Mouse (Mus musculus) hindbrain, embryonic 12.5 days (tissue): ENCODE results near the gene Gli2. TPM values are rescaled to one million over a fixed set of nuclear protein-coding genes. Genes with fewer than 3 reads are reported as not detected.

Experiments used
- ATAC-seq: fragments of 200-750 bp; cut with Nextera tagmentation; 2 replicates; pipeline ENCODE4 v1.8.0; 2017; ENCODE audit warnings: moderate TSS enrichment; ENCODE audit not compliant: low FRiP score
- H3K27ac ChIP-seq: fragments of 300-500 bp; sonication (generic); 2 replicates; pipeline ENCODE4 v1.5.1; 2016; ENCODE audit warnings: mild to moderate bottlenecking
- H3K27me3 ChIP-seq: fragments of 300-500 bp; sonication (generic); 2 replicates; pipeline ENCODE4 v1.6.1; 2016; ENCODE audit warnings: mild to moderate bottlenecking
- H3K36me3 ChIP-seq: fragments of 300-500 bp; sonication (generic); 2 replicates; pipeline ENCODE4 v1.6.1; 2016; ENCODE audit warnings: mild to moderate bottlenecking
- H3K4me1 ChIP-seq: fragments of 300-500 bp; sonication (generic); 2 replicates; pipeline ENCODE4 v1.6.1; 2016
- H3K4me2 ChIP-seq: fragments of 300-500 bp; sonication (generic); replicated peaks from 2 replicates; pipeline ENCODE4 v1.6.1; 2016; ENCODE audit warnings: mild to moderate bottlenecking
- H3K4me3 ChIP-seq: fragments of 300-500 bp; sonication (generic); 2 replicates; pipeline ENCODE4 v1.5.1; 2016; ENCODE audit warnings: mild to moderate bottlenecking
- H3K9ac ChIP-seq: fragments of 300-500 bp; sonication (generic); 2 replicates; pipeline ENCODE4 v1.6.1; 2016; ENCODE audit warnings: mild to moderate bottlenecking, moderate library complexity
- H3K9me3 ChIP-seq: fragments of 300-500 bp; sonication (generic); replicated peaks from 2 replicates; pipeline ENCODE4 v1.6.1; 2016; ENCODE audit warnings: mild to moderate bottlenecking
- WGBS: fragments of 180-500 bp; shearing (Covaris S2); methylation state at CpG from one replicate; pipeline ENCODE4 v1.1.7; 2016; 5-methylcytosine and 5-hydroxymethylcytosine counted together
- polyA plus RNA-seq: library from polyadenylated mRNA; unstranded; fragments of >200 nt; fragmentation: Nextera tagmentation; extraction: Ambion mirVana; gene quantifications from 2 replicates; pipeline ENCODE4 v1.2.1, GENCODE M21; 2016

The Gli2 gene
- polyA plus RNA-seq, 1 experiment from 2014 or later = 8.1 TPM

- WGBS = 87% methylated on average over 3 of the region's 3 CpGs
- no peaks in the 10 kb centered on the region for H3K9me3 ChIP-seq
- H3K36me3 ChIP-seq = peaks cover 6% of the 10 kb centered on the region; the same call in 1 of the 2 replicates
- no peaks in the 10 kb centered on the region for H3K27me3 ChIP-seq
- H3K4me2 ChIP-seq = no peak overlapping the region
- no peak overlapping the region for H3K27ac ChIP-seq
- no peak overlapping the region for H3K4me3 ChIP-seq
- no peak overlapping the region for H3K9ac ChIP-seq
- peaks cover 23% of the 10 kb centered on the region for H3K4me1 ChIP-seq
- no peak for ATAC-seq
These were observed 100.4 kb downstream of the Gli2 start for GRCm38 (mm10) chr1:118953031-118953430.

DNA sequence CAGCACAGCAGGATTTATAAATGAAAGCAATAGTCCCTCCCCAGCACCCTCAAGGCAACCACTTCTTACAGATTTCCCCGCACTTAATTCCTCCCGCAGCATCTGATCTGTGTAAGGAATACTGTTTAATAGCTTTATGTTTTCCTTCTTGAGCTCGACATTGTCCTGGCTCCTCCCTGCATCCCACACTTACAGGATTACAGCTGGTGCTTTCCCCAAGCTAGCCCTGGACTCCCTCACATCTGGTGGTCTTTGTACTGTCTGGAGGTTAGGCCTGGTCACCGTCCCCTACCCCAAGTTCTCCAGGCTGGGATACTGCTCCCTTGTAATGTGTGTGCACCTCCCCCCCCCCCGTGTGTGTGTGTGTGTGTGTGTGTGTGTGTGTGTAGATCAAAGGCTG lies 101.1 kb downstream of the Gli2 start:
- Histone ChIP-seq H3K4me3 (no peak overlapping the region), H3K36me3 (peaks cover 6% of the 10 kb centered on the region; the same call in 1 of the 2 replicates), H3K9me3 (no peaks in the 10 kb centered on the region), H3K4me2 (no peak overlapping the region), H3K27ac (no peak overlapping the region), H3K27me3 (no peaks in the 10 kb centered on the region), H3K4me1 (peaks cover 23% of the 10 kb centered on the region), H3K9ac (no peak overlapping the region)
- no peak for ATAC-seq
- 82% methylated on average over 4 of the region's 5 CpGs for whole genome bisulfite sequencing

GRCm38 (mm10) chr1:118948407-118948806 lies 105.0 kb downstream of the Gli2 start:
- H3K27ac ChIP-seq = no peak overlapping the region
- H3K4me2 ChIP-seq = no peak overlapping the region
- ATAC-seq = no peak
- no peak overlapping the region for H3K4me3 ChIP-seq
- no peak overlapping the region for H3K9ac ChIP-seq
- no peaks in the 10 kb centered on the region for H3K9me3 ChIP-seq
- 84% methylated on average over 2 of the region's 2 CpGs for WGBS
- no peaks in the 10 kb centered on the region for H3K4me1 ChIP-seq
- H3K36me3 ChIP-seq = peaks cover 6% of the 10 kb centered on the region; the same call in 1 of the 2 replicates
- H3K27me3 ChIP-seq = no peaks in the 10 kb centered on the region

- no peak overlapping the region for H3K4me3 ChIP-seq
- peaks cover 3% of the 10 kb centered on the region; the same call in 1 of the 2 replicates for H3K4me1 ChIP-seq
- no peak for ATAC-seq
- WGBS = 82% methylated on average over 4 of the region's 4 CpGs
- H3K9ac ChIP-seq = no peak overlapping the region
- no peak overlapping the region for H3K4me2 ChIP-seq
- peaks cover 6% of the 10 kb centered on the region; the same call in 1 of the 2 replicates for H3K36me3 ChIP-seq
- no peaks in the 10 kb centered on the region for H3K27me3 ChIP-seq
- H3K9me3 ChIP-seq = no peaks in the 10 kb centered on the region
- H3K27ac ChIP-seq = no peak overlapping the region
These were observed 106.2 kb downstream of the Gli2 start for GRCm38 (mm10) chr1:118947221-118947620.

DNA sequence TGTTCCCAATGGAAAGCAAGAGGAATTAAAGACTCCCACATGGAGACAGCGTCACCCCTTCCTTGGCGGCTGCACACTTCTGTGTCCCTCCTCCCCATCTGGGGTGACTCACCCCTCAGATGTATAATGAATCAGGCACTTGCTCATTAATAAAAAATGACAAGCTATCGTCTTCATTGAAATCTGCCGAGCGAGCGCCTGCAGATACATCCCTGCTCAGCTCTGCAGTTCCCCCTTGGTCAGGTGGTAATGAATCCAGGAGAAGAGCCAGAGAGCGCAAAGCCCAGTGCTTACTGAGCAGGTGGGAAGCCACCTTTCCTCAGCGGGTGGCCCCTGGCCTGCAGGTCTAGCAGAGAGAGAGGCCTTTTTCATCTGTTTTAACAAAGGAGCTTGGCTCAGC lies 112.1 kb downstream of the Gli2 start:
- no peak for ATAC-seq
- Histone ChIP-seq H3K27ac (no peak overlapping the region), H3K4me1 (peaks cover 27% of the 10 kb centered on the region), H3K4me3 (no peak overlapping the region), H3K4me2 (no peak overlapping the region), H3K9ac (no peak overlapping the region), H3K9me3 (no peaks in the 10 kb centered on the region), H3K27me3 (no peaks in the 10 kb centered on the region), H3K36me3 (no peaks in the 10 kb centered on the region)
- 46% methylated on average over 8 of the region's 8 CpGs for WGBS

- H3K27me3 ChIP-seq = no peaks in the 10 kb centered on the region
- no peak overlapping the region for H3K4me3 ChIP-seq
- H3K27ac ChIP-seq = no peak overlapping the region
- H3K36me3 ChIP-seq = no peaks in the 10 kb centered on the region
- no peak for ATAC-seq
- peaks cover 36% of the 10 kb centered on the region for H3K4me1 ChIP-seq
- WGBS = 39% methylated on average over 5 of the region's 5 CpGs
- no peaks in the 10 kb centered on the region for H3K9me3 ChIP-seq
- no peak overlapping the region for H3K4me2 ChIP-seq
- H3K9ac ChIP-seq = no peak overlapping the region
These were observed 113.1 kb downstream of the Gli2 start for GRCm38 (mm10) chr1:118940269-118940840.

DNA sequence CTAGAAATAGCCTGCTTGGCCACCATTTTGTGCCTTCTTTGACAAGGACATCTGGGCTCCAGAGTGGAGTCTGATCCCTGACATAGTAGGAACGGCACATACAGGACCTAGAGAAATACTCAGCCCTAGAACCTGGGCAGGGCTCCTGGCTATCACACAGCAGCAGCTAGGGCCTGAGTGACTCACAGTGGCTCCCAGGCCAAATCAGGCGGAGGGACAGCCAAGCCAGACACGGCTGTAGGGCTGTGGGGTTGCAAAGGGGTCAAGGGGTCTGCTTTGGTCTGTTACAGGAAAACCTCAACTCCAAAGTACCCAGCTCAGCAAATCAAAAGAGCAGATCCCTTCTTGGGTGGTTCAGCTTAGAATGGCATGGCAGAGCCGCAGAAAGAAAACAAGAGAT lies 115.2 kb downstream of the Gli2 start:
- Histone ChIP-seq H3K4me2 (no peak overlapping the region), H3K9me3 (no peaks in the 10 kb centered on the region), H3K4me1 (peaks cover 36% of the 10 kb centered on the region), H3K27me3 (no peaks in the 10 kb centered on the region), H3K36me3 (no peaks in the 10 kb centered on the region), H3K27ac (no peak overlapping the region), H3K4me3 (no peak overlapping the region), H3K9ac (no peak overlapping the region)
- ATAC-seq = no peak
- WGBS = 55% methylated on average over 4 of the region's 4 CpGs

- H3K9ac ChIP-seq = no peak overlapping the region
- ATAC-seq = peak; percentile 63
- H3K27me3 ChIP-seq = no peaks in the 10 kb centered on the region
- no peak overlapping the region for H3K4me2 ChIP-seq
- no peak overlapping the region for H3K4me3 ChIP-seq
- WGBS = 28% methylated on average over 4 of the region's 4 CpGs
- peaks cover 26% of the 10 kb centered on the region for H3K4me1 ChIP-seq
- H3K27ac ChIP-seq = peak overlapping the region; percentile 37; the same call in 1 of the 2 replicates
- no peaks in the 10 kb centered on the region for H3K9me3 ChIP-seq
- no peaks in the 10 kb centered on the region for H3K36me3 ChIP-seq
These were observed 117.3 kb downstream of the Gli2 start for GRCm38 (mm10) chr1:118936108-118936507.

GRCm38 (mm10) chr1:118935518-118935917 lies 117.9 kb downstream of the Gli2 start:
- Histone ChIP-seq H3K9me3 (no peaks in the 10 kb centered on the region), H3K27me3 (no peaks in the 10 kb centered on the region), H3K4me3 (no peak overlapping the region), H3K27ac (no peak overlapping the region), H3K9ac (no peak overlapping the region), H3K4me2 (no peak overlapping the region), H3K4me1 (peaks cover 20% of the 10 kb centered on the region), H3K36me3 (no peaks in the 10 kb centered on the region)
- no peak for ATAC-seq
- 56% methylated on average over 6 of the region's 6 CpGs for WGBS

DNA sequence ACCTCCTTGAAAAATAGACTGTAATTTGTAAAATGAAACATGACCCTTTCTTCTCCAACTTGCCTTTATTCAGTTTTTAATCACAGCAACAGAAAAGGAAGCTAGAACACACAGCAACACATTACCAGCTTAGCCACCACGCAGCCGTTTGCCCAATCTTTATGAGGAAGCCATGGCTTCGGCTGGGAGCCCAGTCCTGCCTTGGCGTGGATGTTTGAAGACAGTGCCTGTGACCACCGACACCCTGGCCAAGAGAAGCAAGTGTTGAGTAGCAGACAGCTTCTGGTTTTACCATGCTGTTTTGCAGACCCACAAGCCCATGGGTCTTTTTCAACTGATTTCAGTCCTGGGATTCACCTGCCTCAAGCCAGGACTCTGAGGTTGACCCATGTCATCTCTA lies 121.3 kb downstream of the Gli2 start:
- Histone ChIP-seq H3K9me3 (no peaks in the 10 kb centered on the region), H3K9ac (no peak overlapping the region), H3K27me3 (no peaks in the 10 kb centered on the region), H3K4me2 (no peak overlapping the region), H3K27ac (no peak overlapping the region), H3K4me3 (no peak overlapping the region), H3K4me1 (peaks cover 13% of the 10 kb centered on the region), H3K36me3 (no peaks in the 10 kb centered on the region)
- no peak for ATAC-seq
- WGBS = 93% methylated on average over 5 of the region's 5 CpGs

DNA sequence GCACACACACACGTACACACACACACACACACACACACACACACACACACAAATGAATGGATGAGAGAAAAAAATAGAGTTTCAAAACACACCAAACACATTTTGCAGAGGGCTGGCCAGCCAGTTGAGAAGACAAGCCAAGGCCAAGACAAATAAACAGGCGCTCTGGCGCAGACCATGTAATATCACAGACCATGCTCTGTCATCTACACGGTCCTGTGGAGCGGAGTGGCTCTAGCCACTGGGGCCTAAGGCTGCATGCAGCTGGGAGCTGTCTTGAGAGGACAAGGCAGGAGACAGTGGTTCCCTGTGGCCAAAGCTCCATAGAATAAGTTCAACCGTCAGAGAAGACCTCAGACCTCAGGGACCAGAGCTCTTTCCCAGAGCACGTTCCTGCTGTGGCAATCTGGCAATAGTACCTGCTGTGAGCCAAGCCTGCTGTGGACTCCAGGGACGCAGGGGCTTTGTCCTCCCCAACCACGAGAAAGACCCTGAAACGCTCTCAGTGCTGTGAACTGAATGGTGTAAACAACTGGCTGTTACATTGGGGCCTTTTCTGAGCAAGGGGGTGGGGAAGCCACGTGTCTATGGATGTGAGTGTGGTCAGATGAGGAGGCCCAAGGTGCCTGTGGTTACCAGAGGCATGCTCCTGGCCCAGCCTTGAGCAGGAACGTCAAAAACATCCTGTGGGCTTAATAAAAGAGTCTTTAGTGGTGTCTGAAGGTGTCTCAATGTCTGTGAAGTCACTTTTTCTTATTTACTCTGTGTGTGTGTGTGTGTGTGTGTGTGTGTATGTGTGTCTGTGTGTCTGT lies 125.7 kb downstream of the Gli2 start:
- no peak for ATAC-seq
- no peak overlapping the region for H3K27ac ChIP-seq
- no peak overlapping the region for H3K4me3 ChIP-seq
- H3K27me3 ChIP-seq = no peaks in the 10 kb centered on the region
- H3K9me3 ChIP-seq = no peaks in the 10 kb centered on the region
- H3K36me3 ChIP-seq = no peaks in the 10 kb centered on the region
- no peak overlapping the region for H3K4me2 ChIP-seq
- H3K4me1 ChIP-seq = 0 out of 2 replicates have a peak, but pooled peaks cover 2% of the 10 kb centered on the region
- H3K9ac ChIP-seq = no peak overlapping the region
- WGBS = 65% methylated on average over 12 of the region's 12 CpGs

GRCm38 (mm10) chr1:118926556-118926955 lies 126.9 kb downstream of the Gli2 start:
- 86% methylated on average over 7 of the region's 7 CpGs for WGBS
- ATAC-seq = no peak
- H3K9ac ChIP-seq = no peak overlapping the region
- H3K4me2 ChIP-seq = no peak overlapping the region
- H3K4me3 ChIP-seq = no peak overlapping the region
- 0 out of 2 replicates have a peak, but pooled peaks cover 4% of the 10 kb centered on the region for H3K4me1 ChIP-seq
- no peak overlapping the region for H3K27ac ChIP-seq
- no peaks in the 10 kb centered on the region for H3K36me3 ChIP-seq
- no peaks in the 10 kb centered on the region for H3K27me3 ChIP-seq
- H3K9me3 ChIP-seq = no peaks in the 10 kb centered on the region

GRCm38 (mm10) chr1:118922189-118922588 lies 131.2 kb downstream of the Gli2 start:
- no peaks in the 10 kb centered on the region for H3K36me3 ChIP-seq
- H3K4me3 ChIP-seq = no peak overlapping the region
- H3K27ac ChIP-seq = no peak overlapping the region
- 84% methylated on average over 6 of the region's 6 CpGs for WGBS
- H3K9me3 ChIP-seq = no peaks in the 10 kb centered on the region
- no peak overlapping the region for H3K9ac ChIP-seq
- H3K27me3 ChIP-seq = 0 out of 2 replicates have a peak, but pooled peaks cover 3% of the 10 kb centered on the region
- H3K4me1 ChIP-seq = peaks cover 12% of the 10 kb centered on the region
- ATAC-seq = no peak
- no peak overlapping the region for H3K4me2 ChIP-seq
